Mouse (Mus musculus) adrenal gland (tissue): Measurements from ENCODE around the gene Gm26657.

Experiments used
- intact Hi-C: fragments of 180-260 bp; cut with DNase I; formaldehyde crosslinking; loops from one replicate; pipeline ENCODE4 v1.15.1; 2025
- long read RNA-seq, 2 experiments: library from polyadenylated mRNA; unstranded; transcript quantifications; one replicate each; pipeline ENCODE4 v2.0.0; 2020; ENCODE audit warnings: borderline replicate concordance in 1 of 2; ENCODE audit not compliant: insufficient replicate concordance in 1 of 2

Gm26657 gene
- long read RNA-seq, experiment 1 = 0 reads
- long read RNA-seq, experiment 2 = 0 reads

DNA sequence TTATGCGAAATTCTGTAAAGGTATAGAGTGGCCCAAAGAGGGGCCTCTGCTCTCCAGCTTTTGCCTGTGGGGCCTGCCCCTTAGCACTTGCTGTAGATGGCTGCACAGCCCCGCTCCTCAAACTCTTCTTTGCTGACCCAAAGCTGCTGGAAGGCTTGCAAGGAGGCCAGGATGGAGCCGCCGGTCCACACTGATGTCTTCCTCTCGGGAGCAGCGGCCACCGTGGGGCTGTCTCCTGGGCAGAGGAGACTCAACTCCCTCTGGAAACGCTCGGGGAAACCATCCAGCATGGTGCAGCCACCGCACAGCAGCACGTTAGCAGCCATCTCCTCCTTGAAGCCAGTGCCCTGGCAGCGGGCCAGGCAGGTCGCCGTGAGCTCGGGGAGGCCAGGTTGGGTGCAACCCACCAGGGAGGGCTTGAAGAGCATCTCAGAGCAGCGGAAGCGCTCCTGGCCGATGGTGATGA, at the start of gene Gm26657:
TSS of gene Gm26657 (plus strand) at position 51 of the 466 bp plus-strand sequence.
- intact Hi-C loops = no loop called here

DNA sequence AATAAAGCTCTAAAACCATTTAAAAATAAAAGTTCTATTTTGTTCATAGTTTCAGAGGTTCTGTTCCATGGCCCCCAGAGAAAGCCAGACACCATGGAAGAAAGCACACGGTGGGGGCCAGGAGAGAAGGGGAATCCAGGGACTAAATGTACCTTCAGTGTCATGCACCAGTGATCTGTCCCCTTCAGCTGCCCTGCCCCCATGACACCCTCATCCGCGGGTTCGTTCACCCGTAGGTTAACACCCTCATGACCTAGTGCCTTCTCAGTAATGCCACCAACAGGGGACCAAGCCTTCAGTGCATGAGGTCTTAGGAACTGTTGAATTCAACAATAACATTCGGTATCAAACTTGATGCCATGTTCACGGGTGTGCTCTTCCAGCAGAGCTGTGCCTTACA, 43.5 kb upstream of the Gm26657 start:
- intact Hi-C loops = no loop called here

DNA sequence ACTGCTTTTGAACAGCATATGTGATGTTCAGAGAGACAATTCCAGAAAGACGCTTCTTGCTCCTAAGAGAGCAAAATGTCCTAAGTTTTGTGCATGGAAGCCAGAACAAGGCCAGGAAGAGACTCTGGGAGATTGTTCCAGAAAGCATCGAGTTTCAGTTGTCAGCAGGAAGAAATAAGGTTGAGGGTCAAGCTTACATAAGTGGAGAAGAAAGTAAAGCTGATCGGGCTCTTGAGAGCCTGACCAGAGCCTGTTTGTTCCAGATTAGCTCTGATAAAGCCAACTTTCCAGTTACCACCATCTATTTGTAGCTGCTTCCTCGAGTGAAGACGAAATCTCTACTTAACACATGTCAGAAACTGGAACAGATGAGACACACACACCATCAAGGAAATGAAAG, 41.2 kb upstream of the Gm26657 start:
- intact Hi-C loops = no loop called here

DNA sequence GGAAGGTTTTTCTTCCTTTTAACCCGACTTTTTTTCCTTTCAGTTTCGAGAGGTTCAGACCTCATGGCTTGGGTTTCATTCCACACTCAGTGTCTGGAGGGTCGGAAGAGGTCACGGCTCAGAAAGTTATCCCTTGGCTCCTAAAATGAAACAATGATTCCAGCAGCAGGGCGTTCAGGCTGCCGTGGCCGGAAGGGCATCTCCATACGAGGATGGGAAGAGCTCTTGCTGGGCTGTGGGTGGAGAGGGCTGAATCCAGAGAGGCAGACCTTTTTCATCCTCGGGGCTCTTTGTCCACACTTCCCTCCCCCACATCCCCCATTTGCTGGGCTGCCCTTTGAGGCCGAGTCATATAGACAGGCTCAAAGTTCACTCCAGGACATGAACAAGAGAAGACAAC, 37.6 kb upstream of the Gm26657 start:
- intact Hi-C loops = no loop called here

DNA sequence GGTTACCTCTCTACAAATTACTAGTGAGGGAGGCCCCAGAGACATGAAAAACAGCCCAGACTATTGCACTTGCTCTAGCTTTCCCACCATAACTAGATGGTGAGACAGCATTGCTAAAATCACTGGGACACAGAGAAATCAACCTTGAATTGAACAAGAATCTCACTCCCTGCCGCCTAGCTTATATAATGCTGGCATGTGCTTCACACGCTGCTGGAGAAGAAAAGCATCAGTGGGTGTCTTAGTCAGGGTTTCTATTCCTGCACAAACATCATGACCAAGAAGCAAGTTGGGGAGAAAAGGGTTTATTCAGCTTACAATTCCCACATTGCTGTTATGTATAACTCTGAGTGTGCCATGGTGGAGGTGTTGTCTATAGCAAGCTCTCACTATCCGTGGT, 26.7 kb upstream of the Gm26657 start:
- intact Hi-C loops = no loop called here

DNA sequence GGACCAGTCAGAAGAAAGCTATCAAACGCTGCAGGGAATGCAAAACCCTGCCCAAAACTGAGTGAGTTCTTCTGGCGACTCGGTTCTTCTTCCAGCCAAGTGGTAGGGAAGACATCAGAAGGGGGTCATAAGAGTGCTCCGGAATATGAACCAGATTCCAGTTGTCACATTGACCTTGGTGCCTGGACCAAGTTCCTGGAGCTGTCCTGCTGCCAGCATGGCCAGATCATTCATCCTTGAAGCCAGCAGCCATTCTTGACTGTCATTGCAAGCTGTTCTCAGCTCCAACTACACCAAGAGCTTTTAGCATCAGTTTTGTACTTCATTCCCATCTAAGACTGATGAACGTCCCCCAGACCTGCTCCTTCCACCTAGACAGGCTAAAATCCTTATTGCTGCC, 23.1 kb upstream of the Gm26657 start:
- intact Hi-C loops = no loop called here

DNA sequence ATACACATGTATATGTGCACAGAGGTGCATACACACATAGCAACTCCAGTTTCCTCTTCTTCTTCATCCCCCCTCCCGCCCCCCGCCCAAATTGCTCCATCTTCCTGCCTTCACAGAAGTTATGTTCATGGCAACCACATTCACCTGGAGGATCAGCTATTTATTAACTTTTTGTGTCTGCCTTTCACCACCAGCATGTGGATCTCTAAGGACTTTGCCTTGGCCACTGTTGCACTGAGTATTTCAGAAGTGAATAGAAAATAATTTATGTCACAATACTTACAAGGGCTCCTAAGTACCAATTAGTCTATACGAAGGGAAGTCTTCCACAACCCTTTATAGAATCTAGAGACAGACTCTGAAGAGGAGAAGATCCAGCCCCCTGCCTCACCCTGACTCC, 21.9 kb upstream of the Gm26657 start:
- intact Hi-C loops = no loop called here

DNA sequence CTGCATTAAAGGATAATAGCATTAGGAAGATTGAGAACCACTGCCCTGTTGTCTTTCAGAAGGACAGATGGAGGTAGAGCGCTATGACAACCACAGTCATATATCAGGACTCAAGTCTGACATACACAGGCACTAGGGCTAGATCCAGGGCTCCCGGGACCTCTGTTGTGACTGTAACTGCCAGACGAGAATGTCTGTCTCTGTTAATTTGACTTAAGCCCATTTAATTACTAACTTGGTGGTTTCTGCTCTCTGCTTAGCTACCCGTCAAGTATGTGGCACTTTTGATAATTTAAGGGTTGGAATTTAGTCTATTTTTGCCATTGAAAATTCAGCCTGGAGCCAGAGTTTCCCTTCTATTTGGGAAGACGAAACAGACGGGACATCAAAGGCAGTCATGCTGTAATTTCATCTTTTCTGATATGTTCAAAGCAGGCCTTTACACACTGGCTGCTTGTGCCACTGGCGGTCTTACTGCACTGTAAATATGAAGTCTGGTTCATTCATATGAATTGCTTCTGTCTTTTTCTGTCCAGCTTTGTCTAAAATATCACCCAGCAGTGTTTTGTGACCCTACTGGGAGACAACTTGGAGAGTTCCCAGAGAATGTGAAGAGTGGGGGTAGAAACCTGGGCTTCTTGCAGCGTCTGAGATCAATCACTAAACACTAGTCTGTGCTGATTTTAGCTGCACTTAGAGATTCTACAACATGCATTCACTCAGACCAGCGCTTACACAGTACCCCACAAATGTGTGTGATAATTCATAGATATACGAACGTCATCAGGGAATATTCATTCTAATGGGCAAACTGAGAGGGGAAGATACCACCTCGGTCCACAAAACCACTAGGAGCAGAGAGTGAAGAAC, 21.1 kb upstream of the Gm26657 start:
- intact Hi-C loops = no loop called here

DNA sequence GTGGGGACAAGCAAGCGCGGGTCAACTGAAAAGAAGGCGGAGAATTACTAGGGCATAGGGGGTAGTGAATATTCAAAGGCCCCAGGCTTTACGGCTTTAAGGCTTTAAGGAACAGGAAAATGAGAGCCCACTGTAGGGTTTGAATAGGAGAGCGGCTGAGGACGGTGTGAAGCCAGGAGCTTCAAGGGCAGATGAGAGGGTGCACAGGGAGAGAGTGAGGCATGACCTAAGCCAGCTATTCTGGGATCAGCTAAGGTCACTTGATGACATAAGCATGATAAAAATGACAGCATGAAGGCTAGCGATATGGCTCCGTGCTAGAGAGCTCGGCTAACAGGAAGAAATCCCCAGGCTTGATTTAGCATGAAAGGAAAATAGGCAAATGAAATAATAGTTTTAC, 20.4 kb upstream of the Gm26657 start:
- intact Hi-C loops = no loop called here

DNA sequence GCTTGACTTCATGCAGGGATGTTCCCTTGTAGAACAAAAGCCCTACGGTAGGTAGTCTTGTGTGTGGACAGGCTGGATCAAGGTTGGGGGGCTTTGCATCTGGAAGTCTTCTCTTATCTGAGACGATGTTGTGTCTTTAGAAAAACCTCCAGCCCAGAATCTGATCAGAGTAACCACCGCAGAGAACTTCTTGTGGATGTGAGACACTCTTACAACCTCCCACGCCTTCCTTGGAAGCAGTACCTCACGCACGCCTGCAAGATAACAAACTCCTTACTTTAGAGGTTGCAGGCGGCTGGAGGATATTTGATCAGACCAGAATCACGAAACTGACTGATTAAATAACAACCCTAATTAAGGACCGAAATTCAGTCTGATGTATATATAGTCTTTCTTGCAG, 19.5 kb upstream of the Gm26657 start:
- intact Hi-C loops = no loop called here

DNA sequence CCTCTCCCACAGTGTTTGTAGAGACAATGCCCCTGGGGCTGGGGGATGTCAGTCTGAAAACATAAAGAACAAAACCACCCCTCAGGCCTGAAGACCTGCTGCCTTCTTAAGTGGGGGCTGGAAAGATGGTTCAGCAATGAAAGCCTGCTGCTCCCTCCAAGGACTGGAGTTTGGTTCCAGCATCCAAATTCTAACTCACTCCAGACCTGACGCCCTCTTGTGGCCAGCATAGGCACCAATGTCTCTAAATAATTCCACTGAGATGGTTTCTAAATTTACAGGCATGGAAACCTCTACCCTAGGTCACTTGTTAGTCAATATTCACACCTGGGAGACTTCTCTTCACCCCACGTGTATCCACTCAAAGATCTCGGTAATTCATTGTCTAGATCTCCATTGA, 18.4 kb upstream of the Gm26657 start:
- intact Hi-C loops = no loop called here

DNA sequence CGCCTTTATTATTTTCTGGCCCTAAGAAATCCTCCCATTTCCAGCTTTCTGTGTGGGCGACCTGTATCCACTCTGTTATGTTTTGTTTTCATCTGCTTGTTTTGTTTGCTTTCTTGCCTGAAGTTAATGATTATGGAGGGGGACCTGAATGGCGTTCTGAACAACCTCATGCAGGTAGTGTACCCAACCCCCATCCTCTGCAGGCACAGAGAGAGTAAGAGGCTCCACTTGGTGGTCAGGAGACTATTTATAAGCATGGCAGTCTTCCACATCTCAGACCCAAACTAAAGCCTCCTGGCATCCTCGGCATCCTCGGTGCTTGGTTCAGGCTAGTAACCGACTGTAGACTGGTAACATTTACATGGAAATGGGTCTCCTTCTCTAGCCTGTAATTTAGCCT, 17.5 kb upstream of the Gm26657 start:
- intact Hi-C loops = no loop called here

DNA sequence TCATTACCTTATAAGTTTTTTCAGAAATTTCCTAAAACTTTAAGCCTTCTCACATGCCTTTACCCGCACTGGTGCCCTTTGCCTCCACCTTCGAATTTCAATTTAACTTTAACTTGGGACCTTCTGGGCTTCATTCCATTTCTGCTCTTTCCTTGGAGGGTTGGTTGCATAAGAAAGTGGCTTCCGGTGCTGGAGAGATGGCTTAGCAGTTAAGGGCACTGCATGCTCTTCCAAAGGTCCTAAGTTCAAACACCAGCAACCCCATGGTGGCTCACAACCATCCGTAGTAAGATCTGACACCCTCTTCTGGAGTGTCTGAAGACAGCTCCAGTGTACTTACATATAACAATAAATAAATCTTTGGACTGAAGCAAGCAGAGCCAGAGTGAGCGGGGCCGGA, 16.6 kb upstream of the Gm26657 start:
- intact Hi-C loops = no loop called here

DNA sequence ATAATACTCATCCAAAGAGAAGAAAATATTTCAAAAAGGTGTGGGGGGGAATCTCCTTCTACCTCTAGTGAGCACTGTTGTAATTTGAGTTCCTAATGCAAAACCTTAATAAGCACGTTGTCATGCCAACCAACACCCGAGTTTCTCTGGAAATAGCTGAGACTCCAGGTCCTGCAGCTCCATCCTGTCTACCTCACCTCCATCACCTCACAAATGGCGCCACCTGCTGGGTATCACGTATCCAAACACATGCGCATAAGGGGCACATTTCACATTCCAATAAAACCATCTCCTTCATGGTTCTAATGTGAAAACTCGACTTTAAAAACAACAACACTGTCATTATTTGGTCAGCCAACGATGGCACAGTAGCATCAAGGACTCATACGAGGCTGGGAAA, 14.0 kb upstream of the Gm26657 start:
- intact Hi-C loops = no loop called here

DNA sequence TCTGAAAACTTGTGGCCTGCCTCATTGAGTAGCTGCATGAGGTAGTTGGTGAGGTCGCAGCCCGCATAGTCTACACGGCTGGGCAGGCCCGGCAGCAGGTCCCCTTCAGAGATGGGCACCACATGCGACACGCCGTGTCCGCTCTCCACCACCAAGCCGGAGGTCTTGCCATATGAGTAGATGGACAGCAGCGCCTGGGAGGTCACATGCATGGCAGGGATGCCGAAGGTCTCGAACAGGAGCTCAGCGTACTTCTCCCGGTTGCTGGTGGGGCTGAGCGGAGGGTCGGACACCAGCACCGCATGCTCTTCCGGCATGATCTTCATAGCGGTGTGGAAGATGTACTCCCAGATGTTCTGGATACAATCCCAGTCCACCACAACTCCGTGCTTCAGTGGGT, 741 bp downstream of the Gm26657 start:
- intact Hi-C loops = no loop called here

DNA sequence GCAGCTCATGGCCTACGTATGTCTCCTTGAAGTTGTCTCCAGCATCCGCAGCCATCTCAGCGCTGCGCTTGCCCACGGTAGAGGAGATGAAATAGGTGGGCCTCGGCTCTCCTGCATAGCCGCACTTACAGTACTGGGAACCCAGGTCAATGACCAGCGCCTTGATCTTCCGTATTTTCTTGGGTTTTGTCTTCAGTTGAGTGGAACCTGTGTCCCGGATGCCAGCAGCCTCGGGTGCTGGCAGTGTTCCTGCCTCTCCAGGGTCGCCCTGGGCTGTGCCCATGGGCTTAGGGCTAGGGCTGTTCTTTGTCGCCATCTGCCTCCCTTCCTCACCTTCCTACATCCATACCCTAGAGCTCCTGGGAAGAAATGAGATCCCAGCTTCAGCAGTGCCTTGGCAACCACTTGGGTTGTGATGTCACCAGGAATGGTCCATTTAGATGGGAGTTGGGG, 1.2 kb downstream of the Gm26657 start, which contains the start of gene Actl7b:
TSS of gene Actl7b (minus strand) at position 403 of the 453 bp plus-strand sequence.
- intact Hi-C loops = no loop called here

DNA sequence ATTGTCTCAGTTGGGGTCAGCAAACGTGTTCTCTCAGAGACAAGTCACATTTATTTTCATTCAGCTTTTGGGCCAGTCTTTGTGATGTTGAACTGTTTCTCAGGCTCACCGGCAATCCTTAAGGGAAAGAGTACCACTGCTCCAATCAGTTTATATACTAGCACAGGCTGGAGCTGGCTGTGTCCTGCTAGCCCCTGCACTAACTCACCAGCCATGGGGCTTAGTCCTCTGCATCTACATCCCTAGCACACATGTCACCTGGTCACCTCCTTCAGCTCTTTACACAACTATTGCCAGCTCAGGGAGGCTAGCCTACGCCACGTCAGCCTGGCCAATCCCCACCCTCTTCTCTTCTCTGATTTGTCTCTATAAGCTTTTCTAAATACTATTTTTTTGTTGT, 2.8 kb downstream of the Gm26657 start:
- intact Hi-C loops = no loop called here

DNA sequence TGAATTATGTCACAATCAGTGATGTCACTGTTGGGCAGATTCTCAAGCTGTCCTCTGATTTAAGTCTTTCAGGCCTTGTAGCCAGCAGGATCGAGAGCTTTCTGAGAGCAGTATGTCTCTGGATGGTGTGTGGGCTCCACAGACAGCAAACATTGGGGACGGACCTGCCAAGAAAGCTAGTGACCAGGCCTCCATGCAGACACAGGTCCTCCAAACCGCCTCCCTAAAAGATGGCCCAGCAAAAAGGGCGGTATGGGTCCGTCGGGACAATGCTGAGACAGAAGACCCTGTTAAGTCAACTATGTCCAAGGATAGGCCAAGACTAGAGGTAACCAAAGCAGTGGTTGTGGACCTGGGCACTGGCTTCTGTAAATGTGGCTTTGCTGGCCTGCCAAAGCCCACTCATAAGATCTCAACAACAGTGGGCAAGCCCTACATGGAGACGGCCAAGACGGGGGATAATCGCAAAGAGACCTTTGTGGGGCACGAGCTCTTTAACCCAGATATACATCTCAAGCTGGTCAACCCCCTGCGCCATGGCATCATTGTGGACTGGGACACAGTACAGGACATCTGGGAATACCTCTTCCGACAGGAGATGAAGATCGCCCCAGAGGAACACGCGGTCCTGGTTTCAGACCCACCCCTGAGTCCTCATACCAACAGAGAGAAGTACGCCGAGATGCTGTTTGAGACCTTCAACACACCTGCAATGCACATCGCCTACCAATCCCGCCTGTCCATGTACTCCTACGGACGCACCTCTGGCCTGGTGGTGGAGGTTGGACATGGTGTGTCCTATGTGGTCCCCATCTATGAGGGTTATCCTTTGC, 3.7 kb downstream of the Gm26657 start, which contains the start of gene Actl7a:
TSS of gene Actl7a (plus strand) at position 51 of the 833 bp plus-strand sequence.
- intact Hi-C loops = no loop called here

DNA sequence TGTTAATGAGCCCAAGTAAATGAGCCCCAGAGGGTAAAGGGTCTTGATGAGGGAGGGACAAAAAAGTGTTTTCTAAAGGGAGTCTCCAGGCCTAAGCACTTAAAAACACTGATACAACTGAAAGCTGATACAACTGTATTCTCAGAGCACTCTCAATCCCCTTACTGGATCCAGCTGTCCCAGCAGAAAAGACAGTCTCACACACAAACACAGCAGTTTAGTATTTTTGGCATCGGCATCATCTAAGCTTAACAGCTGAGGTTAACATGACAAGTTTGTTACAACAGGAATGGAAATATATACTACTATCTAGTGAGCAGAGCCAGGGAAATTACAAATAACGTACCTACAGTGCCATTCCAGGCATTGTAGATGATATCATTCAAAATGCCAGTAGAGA, 6.5 kb downstream of the Gm26657 start:
- intact Hi-C loops = no loop called here

DNA sequence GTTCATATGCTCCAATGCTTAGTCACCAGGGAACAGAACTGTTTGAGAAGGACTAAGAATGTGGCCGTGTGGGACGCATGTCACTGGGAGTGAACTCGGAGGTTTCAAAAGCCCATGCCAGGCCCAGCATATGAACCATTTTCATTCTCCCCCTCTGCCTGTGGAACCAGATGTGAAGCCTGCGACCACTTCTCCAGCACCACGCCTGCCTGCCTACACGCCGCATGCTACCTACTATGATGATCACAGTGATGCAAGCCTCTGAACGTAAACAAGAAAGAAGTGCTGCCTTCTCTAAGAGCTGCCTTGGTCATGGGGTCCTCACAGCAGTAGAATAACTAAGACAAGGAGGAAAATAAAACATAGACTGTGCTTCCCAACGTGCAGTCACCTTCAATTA, 7.6 kb downstream of the Gm26657 start:
- intact Hi-C loops = no loop called here

DNA sequence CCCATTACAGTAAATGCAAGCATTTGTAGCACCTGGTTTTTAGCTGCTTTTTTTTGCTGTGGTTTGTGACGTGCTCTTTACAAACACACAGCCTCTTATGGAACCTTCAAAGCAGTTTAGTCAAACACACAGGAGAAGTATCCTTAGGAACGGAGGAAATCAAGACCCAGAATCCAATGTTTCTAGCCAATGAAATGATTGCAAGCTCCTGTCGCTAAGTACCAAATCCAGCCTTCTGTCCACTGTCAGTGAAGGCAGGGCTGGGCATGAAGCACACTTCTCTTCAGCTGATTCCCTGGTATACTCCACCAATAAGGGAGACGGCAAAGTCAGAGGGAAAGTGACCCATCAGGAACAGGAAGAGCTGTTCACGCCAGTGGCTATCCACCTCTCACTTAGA, 16.2 kb downstream of the Gm26657 start:
- intact Hi-C loops = no loop called here

DNA sequence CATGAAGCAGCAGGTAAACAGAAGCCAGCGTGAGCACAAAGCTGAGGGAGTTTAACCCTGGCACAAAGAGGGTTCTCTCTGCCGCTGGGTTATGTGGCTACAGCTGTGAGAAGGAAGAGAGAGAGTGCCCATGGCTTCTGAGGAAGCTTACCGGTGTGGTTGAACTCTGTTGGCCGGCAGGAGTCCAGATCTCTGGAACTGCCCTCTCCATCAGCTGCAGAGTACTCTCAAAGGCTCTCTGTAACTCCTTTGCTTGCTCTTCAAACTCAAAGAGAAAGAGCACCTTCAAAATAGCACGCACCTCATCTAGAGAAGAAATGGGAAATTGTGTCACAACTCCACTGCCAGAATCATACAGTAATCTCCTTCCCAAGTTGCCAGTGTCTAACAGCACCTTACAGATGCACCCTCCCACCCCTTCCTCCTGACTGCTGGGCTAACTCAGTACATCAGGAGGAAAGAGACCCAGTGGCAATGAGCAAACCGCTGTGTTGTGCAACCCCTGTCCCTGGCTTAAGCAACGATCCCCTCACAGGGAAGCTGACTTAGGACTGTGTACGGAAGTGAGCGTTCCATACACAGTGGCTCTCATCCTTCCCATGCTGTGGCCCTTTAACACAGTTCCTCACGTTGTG, 17.2 kb downstream of the Gm26657 start:
- intact Hi-C loops = no loop called here
